Mouse (Mus musculus) heart, postnatal 0 days (tissue): ENCODE data around the gene Senp8. TPM values are rescaled to one million over a fixed set of nuclear protein-coding genes. Genes with fewer than 3 reads are reported as not detected.

Experiments
- ATAC-seq: fragments of 200-750 bp; cut with Nextera tagmentation; 2 replicates; pipeline ENCODE4 v1.8.0; 2017; ENCODE audit warnings: low read depth, moderate number of reproducible peaks, moderate library complexity; ENCODE audit not compliant: insufficient read depth
- DNase-seq: peaks from one replicate; pipeline ENCODE4 v3.0.0-alpha.2; 2016; ENCODE audit warnings: low spot score
- H3K27ac ChIP-seq: fragments of 300-500 bp; sonication (generic); 2 replicates; pipeline ENCODE4 v1.5.1; 2014; ENCODE audit warnings: low read depth, mild to moderate bottlenecking
- H3K27me3 ChIP-seq: fragments of 300-500 bp; sonication (generic); 2 replicates; pipeline ENCODE4 v1.6.1; 2014; ENCODE audit warnings: low read length, mixed read lengths; ENCODE audit not compliant: control insufficient read depth, insufficient read depth
- H3K36me3 ChIP-seq: fragments of 300-500 bp; sonication (generic); replicated peaks from 2 replicates; pipeline ENCODE4 v1.6.1; 2014; ENCODE audit warnings: low read length, mixed read lengths; ENCODE audit not compliant: control insufficient read depth, insufficient read depth
- H3K4me1 ChIP-seq: fragments of 300-500 bp; sonication (generic); 2 replicates; pipeline ENCODE4 v1.6.1; 2014; ENCODE audit warnings: antibody characterized with exemption; ENCODE audit not compliant: control insufficient read depth, insufficient read depth
- H3K4me2 ChIP-seq: fragments of 300-500 bp; sonication (generic); 2 replicates; pipeline ENCODE4 v1.6.1; 2014; ENCODE audit warnings: low read depth, mild to moderate bottlenecking, low read length, moderate library complexity
- H3K4me3 ChIP-seq: fragments of 300-500 bp; sonication (generic); 2 replicates; pipeline ENCODE4 v1.5.1; 2014; ENCODE audit warnings: low read depth, low read length
- H3K9ac ChIP-seq: fragments of 300-500 bp; sonication (generic); replicated peaks from 2 replicates; pipeline ENCODE4 v1.6.1; 2014; ENCODE audit warnings: low read depth, low read length, mixed read lengths
- H3K9me3 ChIP-seq: fragments of 300-500 bp; sonication (generic); replicated peaks from 2 replicates; pipeline ENCODE4 v1.6.1; 2016; ENCODE audit warnings: low read length; ENCODE audit not compliant: control insufficient read depth
- CTCF ChIP-seq: IDR thresholded peaks from 2 replicates; pipeline ENCODE4 v1.5.1; 2016; ENCODE audit warnings: antibody characterized with exemption, control low read depth, low read depth
- EP300 ChIP-seq: IDR thresholded peaks from 2 replicates; pipeline ENCODE4 v1.6.1; 2016; ENCODE audit warnings: antibody characterized with exemption, low read depth
- WGBS: fragments of 180-500 bp; shearing (Covaris S2); extraction: QIAGEN DNeasy Blood & Tissue Kit; methylation state at CpG from one replicate; pipeline ENCODE4 v1.1.7; 2014; 5-methylcytosine and 5-hydroxymethylcytosine counted together
- polyA plus RNA-seq: library from polyadenylated mRNA; unstranded; fragments of >200 nt; fragmentation: Nextera tagmentation; extraction: Ambion mirVana; gene quantifications from 2 replicates; pipeline ENCODE4 v1.2.1, GENCODE M21; 2015
- total RNA-seq: library from RNA; depleted of rRNA; stranded (reverse); fragments of >200 nt; gene quantifications from 2 replicates; pipeline ENCODE4 v1.2.3, GENCODE M21; 2014; ENCODE audit warnings: low replicate concordance

Gene Senp8
- total and polyA plus RNA-seq, 2 experiments from 2014 or later = 5.2 to 8.7 TPM

- DNase-seq = no peak
- TF ChIP-seq CTCF (no peak), EP300 (no peak)
Measured at GRCm38 (mm10) chr9:59740593-59740992, 9.9 kb downstream of the Senp8 start.

GRCm38 (mm10) chr9:59735394-59735793 lies 15.1 kb downstream of the Senp8 start:
- peaks cover 30% of the 10 kb centered on the region for H3K4me1 ChIP-seq
- peak overlapping the region; percentile 55 for H3K27ac ChIP-seq
- 13% methylated on average over 4 of the region's 4 CpGs for WGBS

More at GRCm38 (mm10) chr9:59740593-59740992, 9.9 kb downstream of the Senp8 start:
- Histone ChIP-seq H3K4me3 (no peak overlapping the region), H3K4me2 (no peak overlapping the region), H3K4me1 (peaks cover 25% of the 10 kb centered on the region), H3K9me3 (no peaks in the 10 kb centered on the region), H3K27ac (no peak overlapping the region), H3K27me3 (no peaks in the 10 kb centered on the region), H3K36me3 (no peaks in the 10 kb centered on the region), H3K9ac (no peak overlapping the region)
- WGBS = 90% methylated on average over 2 of the region's 2 CpGs
- no peak for ATAC-seq

GRCm38 (mm10) chr9:59733075-59733474 lies 17.4 kb downstream of the Senp8 start:
- no peak for DNase-seq
- Histone ChIP-seq H3K27me3 (no peaks in the 10 kb centered on the region), H3K4me3 (no peak overlapping the region), H3K4me1 (peaks cover 24% of the 10 kb centered on the region), H3K4me2 (no peak overlapping the region), H3K27ac (no peak overlapping the region), H3K9me3 (no peaks in the 10 kb centered on the region), H3K36me3 (no peaks in the 10 kb centered on the region), H3K9ac (no peak overlapping the region)
- TF ChIP-seq CTCF = no peak
- no peak for TF ChIP-seq EP300
- 46% methylated on average over 6 of the region's 6 CpGs for WGBS
- no peak for ATAC-seq

More at GRCm38 (mm10) chr9:59735394-59735793, 15.1 kb downstream of the Senp8 start:
- H3K9ac ChIP-seq = no peak overlapping the region
- no peaks in the 10 kb centered on the region for H3K36me3 ChIP-seq
- no peaks in the 10 kb centered on the region for H3K27me3 ChIP-seq
- no peaks in the 10 kb centered on the region for H3K9me3 ChIP-seq
- H3K4me3 ChIP-seq = no peak overlapping the region
- ATAC-seq (no peak), DNase-seq (peak; percentile 36)
- H3K4me2 ChIP-seq = no peak overlapping the region
- TF ChIP-seq CTCF = no peak
- no peak for TF ChIP-seq EP300

- no peak overlapping the region for H3K27ac ChIP-seq
- peaks cover 11% of the 10 kb centered on the region for H3K4me1 ChIP-seq
- ATAC-seq (no peak), DNase-seq (no peak)
- no peaks in the 10 kb centered on the region for H3K9me3 ChIP-seq
- H3K4me3 ChIP-seq = no peak overlapping the region
- H3K27me3 ChIP-seq = no peaks in the 10 kb centered on the region
- no peak overlapping the region for H3K4me2 ChIP-seq
- 88% methylated on average over 5 of the region's 5 CpGs for WGBS
- no peak for TF ChIP-seq EP300
- no peak for TF ChIP-seq CTCF
- no peaks in the 10 kb centered on the region for H3K36me3 ChIP-seq
- H3K9ac ChIP-seq = no peak overlapping the region
Measured at GRCm38 (mm10) chr9:59731136-59731535, 19.4 kb downstream of the Senp8 start.

- Histone ChIP-seq H3K9me3 (no peaks in the 10 kb centered on the region), H3K9ac (no peak overlapping the region), H3K27me3 (no peaks in the 10 kb centered on the region), H3K36me3 (no peaks in the 10 kb centered on the region), H3K4me1 (peaks cover 11% of the 10 kb centered on the region), H3K27ac (no peak overlapping the region), H3K4me2 (no peak overlapping the region), H3K4me3 (no peak overlapping the region)
- TF ChIP-seq EP300 (no peak), CTCF (no peak)
- 70% methylated on average over 11 of the region's 11 CpGs for WGBS
- ATAC-seq (no peak), DNase-seq (no peak)
Measured at GRCm38 (mm10) chr9:59727569-59728286, 22.8 kb downstream of the Senp8 start.

GRCm38 (mm10) chr9:59725515-59725914 lies 25.0 kb downstream of the Senp8 start:
- no peak for ATAC-seq

More at GRCm38 (mm10) chr9:59725515-59725914, 25.0 kb downstream of the Senp8 start:
- WGBS = 73% methylated on average over 10 of the region's 10 CpGs
- Histone ChIP-seq H3K9me3 (no peaks in the 10 kb centered on the region), H3K36me3 (no peaks in the 10 kb centered on the region), H3K4me3 (no peak overlapping the region), H3K27ac (no peak overlapping the region), H3K4me2 (no peak overlapping the region), H3K27me3 (no peaks in the 10 kb centered on the region), H3K4me1 (peaks cover 11% of the 10 kb centered on the region), H3K9ac (no peak overlapping the region)
- TF ChIP-seq EP300 (no peak), CTCF (no peak)
- DNase-seq = no peak
